Mouse (Mus musculus) heart, adult 8-10 months (tissue): ENCODE results near the gene Zcchc24. TPM values are rescaled to one million over a fixed set of nuclear protein-coding genes. Genes with fewer than 3 reads are reported as not detected.

Source experiments
- DNase-seq: peaks from one replicate; pipeline ENCODE4 v3.0.0; 2022; ENCODE audit warnings: low spot score
- total RNA-seq, 4 experiments: library from RNA; stranded (reverse); gene quantifications; 2 replicates each; pipeline ENCODE4 v1.2.4; 2022

The Zcchc24 gene
- total RNA-seq, 4 experiments from 2014 or later: 28.3 to 37.1 (median 32.0) TPM

- peak; percentile 58 for DNase-seq
Measured at GRCm38 (mm10) chr14:25776294-25776693, 7.5 kb upstream of the Zcchc24 start.

DNA sequence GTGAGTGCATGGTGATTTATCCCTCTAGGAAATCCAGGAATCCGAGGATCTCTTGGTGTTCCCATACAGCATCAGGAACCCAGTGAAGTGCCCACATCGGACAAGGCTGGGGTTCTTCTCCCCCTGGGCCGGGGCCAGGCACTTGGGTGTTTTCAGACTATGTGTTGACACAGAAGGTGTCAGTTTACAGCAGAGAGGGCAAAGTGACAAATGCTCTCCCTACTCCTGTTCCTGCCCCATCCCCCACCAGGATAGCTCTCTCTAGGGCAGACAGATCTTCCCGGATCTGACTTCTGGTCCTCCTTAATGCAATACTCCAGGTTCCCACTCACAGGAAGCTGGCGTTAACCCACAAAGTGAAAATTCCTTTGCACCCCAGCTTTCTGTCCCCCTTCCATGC, 5.3 kb upstream of the Zcchc24 start:
- no peak for DNase-seq

GRCm38 (mm10) chr14:25773039-25773438, 4.2 kb upstream of the Zcchc24 start:
- DNase-seq: no peak

DNA sequence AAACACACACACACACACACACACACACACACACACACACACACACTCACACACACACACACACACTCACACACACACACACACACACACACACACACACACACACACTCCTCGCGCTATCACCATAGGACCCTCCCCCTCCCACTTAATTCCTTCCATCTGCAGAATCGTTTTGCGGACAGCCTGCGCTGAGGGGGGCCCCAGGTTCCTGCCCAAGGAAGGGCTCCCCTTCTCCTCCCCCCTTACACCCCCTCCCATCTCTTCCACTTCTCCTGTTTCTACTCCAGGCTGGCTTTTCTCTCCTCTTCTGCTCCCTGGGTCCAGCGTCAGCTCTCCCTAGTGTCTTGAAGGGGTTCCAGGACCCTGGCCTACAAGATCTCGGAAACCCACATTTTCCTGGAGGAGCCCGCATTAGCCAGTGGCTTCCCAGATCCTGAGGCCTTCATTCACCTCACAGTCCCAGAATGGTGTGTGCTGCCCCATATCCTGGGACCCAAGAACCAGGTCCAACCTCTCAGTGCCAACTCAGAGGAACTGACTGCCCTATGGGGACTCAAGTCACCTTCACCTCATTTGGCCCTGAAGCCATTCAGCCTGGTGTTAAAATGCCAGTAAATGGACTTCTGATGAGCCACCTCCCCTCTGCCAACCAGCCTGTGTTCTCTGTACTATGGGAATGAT, 927 bp upstream of the Zcchc24 start:
- no peak for DNase-seq

GRCm38 (mm10) chr14:25768261-25768893, 462 bp downstream of the Zcchc24 start:
- peak; percentile 49 for DNase-seq

GRCm38 (mm10) chr14:25767725-25768203, 1.1 kb downstream of the Zcchc24 start:
- DNase-seq: peak; percentile 73

DNA sequence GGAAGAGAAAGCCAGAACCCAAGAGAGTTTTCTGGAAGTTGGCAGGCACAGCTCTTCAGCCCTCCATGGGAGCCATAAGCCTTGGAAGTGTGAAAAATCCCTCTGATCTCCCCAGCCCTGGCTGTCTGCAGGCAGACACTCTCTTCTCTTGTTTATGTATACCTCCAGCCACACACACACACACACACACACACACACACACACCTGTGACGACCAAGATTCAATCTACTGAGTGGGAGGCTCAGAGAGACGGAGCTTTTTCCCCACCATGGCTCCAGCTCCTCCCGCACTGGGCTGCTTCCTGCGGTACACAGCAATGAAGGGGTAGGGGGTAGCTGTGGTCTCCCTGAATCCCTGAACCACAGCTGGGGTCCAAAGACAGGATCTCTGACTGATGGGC, 2.4 kb downstream of the Zcchc24 start:
- DNase-seq: no peak

DNA sequence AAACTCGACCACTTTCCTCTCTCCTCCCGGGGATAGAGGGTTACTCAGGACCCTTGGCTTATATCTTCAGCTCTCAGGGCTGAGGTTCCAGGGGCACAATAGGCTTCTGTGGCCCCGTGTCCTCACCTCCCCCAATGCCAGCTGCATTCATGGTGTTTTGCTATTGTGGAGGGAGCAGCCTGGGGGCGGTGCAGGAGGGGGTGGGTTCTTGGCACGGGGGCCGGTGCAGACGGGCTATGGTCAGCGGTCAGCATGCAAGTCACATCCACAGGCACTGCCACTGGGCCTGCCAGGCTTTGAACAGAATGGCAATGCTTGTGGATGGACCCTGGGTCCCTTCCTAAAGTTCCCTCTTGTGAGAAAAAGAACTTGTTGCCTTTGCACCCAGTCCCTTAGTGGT, 2.9 kb downstream of the Zcchc24 start:
- no peak for DNase-seq

GRCm38 (mm10) chr14:25765146-25765545, 3.7 kb downstream of the Zcchc24 start:
- no peak for DNase-seq

GRCm38 (mm10) chr14:25761184-25761583, 7.7 kb downstream of the Zcchc24 start:
- no peak for DNase-seq

GRCm38 (mm10) chr14:25759981-25760537, 8.8 kb downstream of the Zcchc24 start:
- no peak for DNase-seq

GRCm38 (mm10) chr14:25759551-25759950, 9.3 kb downstream of the Zcchc24 start:
- no peak for DNase-seq

GRCm38 (mm10) chr14:25757917-25758316, 10.9 kb downstream of the Zcchc24 start:
- DNase-seq: no peak

DNA sequence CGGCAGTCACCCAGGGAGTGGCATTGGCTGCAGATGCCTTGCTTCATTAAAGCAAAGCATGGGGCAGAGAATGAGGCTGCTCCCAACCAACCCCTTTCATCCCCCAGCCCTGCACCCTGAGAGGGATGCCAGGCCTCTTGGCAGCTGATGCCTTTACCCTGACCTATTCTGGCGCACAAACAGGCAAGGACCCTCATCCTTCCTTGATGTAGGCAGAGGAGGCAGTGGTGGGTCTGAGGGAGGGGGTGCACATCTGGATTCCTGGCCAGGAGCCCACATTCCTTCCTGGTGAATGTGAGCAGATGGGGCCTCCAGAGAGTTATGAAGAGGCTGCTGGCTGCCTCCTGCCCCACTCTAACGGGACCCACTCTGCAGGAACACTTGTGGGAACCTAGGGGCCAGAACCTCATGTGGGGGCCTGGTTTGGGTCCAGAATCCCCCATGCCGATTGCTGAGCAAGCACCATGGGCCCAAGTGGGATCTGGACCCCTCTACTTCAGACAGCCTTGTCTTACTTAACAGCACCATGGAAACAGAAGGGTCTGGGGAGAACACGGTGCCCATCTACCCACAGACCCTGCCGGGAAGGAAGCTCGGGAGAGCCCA, 12.4 kb downstream of the Zcchc24 start:
- DNase-seq: no peak

DNA sequence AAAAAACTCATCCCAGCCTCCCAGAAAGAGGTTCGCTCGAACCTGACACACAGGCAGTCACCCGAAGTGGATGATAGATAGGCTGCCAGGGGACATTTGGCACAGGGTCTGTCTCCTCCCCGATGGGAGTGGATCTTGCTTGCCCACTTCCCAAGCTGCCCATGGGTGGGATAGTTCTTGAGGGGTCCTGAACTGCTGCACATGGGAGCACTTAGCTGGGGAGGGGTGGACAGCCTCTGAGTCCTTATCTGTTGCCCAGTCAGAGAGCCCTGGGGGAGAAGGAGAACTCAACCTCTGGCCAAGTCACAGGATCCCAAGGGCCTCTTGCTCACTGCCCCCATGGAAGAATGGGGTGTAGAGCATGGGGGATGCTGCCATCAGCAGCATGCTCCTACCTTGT, 13.3 kb downstream of the Zcchc24 start:
- no peak for DNase-seq

GRCm38 (mm10) chr14:25754531-25755484, 14.0 kb downstream of the Zcchc24 start:
- DNase-seq: no peak

- DNase-seq: peak; percentile 55
Measured at GRCm38 (mm10) chr14:25753021-25753420, 15.8 kb downstream of the Zcchc24 start.

DNA sequence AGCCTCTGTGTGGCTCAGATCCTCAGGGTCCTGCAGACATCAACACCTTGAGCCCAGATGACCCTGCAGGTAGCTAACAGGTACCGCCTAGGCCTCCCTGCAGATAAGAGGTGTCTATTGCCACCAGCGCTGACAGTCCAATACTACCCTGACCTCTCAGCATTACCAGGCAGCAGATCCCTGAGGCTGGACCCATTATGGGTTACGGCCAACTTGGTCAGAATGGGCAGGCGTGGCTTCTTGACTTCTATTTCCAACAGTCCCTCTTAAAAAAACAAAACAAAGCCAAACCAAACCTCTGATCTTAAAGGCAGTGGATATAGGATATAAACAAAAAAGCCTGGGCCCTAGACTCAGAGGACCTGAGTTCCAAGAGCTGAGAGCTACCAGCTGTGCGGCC, 17.8 kb downstream of the Zcchc24 start:
- no peak for DNase-seq

- no peak for DNase-seq
Measured at GRCm38 (mm10) chr14:25750448-25751015, 18.3 kb downstream of the Zcchc24 start.

DNA sequence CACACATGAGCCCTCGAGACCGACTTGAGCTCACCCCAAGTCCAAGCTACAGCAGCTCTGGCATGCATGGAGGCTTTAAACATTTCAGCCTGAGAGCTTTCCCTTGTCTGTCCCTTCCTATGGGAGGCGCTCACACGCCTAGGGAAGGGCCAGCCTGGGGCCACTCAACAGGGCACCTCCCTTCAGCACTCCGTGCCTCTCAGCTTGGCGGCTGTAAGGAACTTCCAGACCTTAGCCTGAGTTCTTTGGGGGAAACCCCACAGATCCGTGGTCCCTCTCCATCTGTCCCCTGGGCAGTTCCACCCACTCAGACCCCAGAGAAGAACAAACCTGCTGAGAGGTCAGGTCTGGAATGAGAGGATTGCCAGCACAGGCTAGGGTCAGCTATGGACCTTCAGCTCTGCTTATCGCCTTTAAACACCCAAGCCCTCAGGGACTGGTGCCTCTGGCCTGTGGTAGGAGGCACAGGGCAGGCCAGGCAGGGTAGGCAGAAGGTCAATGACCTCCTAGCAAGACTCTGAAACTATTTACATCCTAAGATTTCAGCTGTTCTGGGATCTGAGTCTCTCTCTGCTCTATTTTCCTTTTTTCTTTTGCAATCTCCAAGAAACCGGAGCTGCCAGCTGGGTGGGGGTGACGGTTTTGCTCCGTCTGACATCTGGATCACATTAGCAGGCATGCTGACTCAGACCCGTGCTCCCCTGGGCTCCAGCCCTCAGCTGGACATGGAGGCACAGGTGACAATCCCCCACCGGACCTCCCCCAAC, 19.5 kb downstream of the Zcchc24 start:
- DNase-seq: no peak
